Mouse (Mus musculus): Measurements from ENCODE around the gene Olfr1109.

DNA sequence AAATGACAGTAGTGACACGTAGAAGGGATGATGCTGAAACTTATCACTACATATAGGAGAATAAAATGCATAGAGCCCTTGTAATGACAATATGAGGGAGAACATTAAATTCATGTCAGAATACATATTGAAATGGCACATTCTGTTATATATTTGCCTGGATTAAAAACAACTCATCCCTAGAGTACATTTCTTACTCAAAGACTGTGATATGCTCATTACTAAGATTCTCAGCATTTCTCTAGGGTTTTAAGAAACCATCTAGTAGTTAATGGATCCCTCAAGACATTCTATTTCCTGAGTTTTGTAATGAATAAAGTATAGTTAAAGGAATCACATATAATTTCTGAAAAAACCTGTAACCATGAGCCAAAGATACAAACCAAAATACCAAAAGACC lies 43.6 kb downstream of the Olfr1109 start, which contains the start of gene Olfr1106:
- no peak for TF ChIP-seq ZNF384 (IDR thresholded peaks at IDR 0.05; ENCODE audit: low read depth, low read length)
- TF ChIP-seq HCFC1 (IDR thresholded peaks at IDR 0.05; ENCODE audit: borderline replicate concordance, insufficient read depth, low read length): no peak
- no peak for TF ChIP-seq ZC3H11A (IDR thresholded peaks at IDR 0.05; ENCODE audit: borderline replicate concordance, low read depth, low read length)
- TF ChIP-seq CHD2 (IDR thresholded peaks at IDR 0.05; ENCODE audit: low read depth, low read length): no peak
- no peak for TF ChIP-seq MAFK (IDR thresholded peaks at IDR 0.05; ENCODE audit: insufficient read depth, low read depth, low read length)

Measured in ES-E14 (cell line).